Mouse (Mus musculus) MEL (cell line): ENCODE measurements around the gene Gm17324. TPM values are rescaled to one million over a fixed set of nuclear protein-coding genes. Genes with fewer than 3 reads are reported as not detected.

ENCODE experiments used
- DNase-seq: peaks from one replicate; pipeline ENCODE4 v3.0.0; 2011; ENCODE audit warnings: low read depth, low spot score
- H3K27ac ChIP-seq: 2 replicates; pipeline ENCODE4 v1.5.1; 2012; ENCODE audit warnings: low read depth, mild to moderate bottlenecking, control low read depth, low read length, moderate library complexity; ENCODE audit not compliant: control insufficient read depth
- H3K27me3 ChIP-seq, 2 experiments: fragments of 150-350 bp in 1 of 2; sonication (generic) in 1 of 2; 2 replicates each; pipeline ENCODE4 v1.6.1; 2012; ENCODE audit warnings: low read length in 2 of 2, mild to moderate bottlenecking in 2 of 2, improper control_type of control experiment in 1 of 2, moderate library complexity in 1 of 2; ENCODE audit not compliant: insufficient read depth in 2 of 2, control insufficient read depth in 1 of 2
- H3K36me3 ChIP-seq, 2 experiments: 2 replicates each; pipeline ENCODE4 v1.6.1; 2012 to 2014; ENCODE audit warnings: low read length in 2 of 2, improper control_type of control experiment in 1 of 2, inconsistent platforms in 1 of 2, mild to moderate bottlenecking in 1 of 2; ENCODE audit not compliant: insufficient read depth in 2 of 2, control insufficient read depth in 1 of 2
- H3K4me1 ChIP-seq, 2 experiments: fragments of 150-350 bp in 1 of 2; sonication (generic) in 1 of 2; 2 replicates each; pipeline ENCODE4 v1.6.1; 2012; ENCODE audit warnings: low read length in 2 of 2, improper control_type of control experiment in 1 of 2, mild to moderate bottlenecking in 1 of 2; ENCODE audit not compliant: insufficient read depth in 2 of 2, control insufficient read depth in 1 of 2
- H3K4me3 ChIP-seq, 2 experiments: fragments of 150-350 bp in 1 of 2; sonication (generic) in 1 of 2; 2 replicates each; pipeline ENCODE4 v1.5.1; 2012; ENCODE audit warnings: low read depth in 2 of 2, low read length in 2 of 2, mild to moderate bottlenecking in 2 of 2, moderate library complexity in 2 of 2, control low read depth in 1 of 2, improper control_type of control experiment in 1 of 2; ENCODE audit not compliant: control insufficient read depth in 1 of 2, insufficient read depth in 1 of 2
- H3K79me2 ChIP-seq: 2 replicates; pipeline ENCODE4 v1.6.1; 2012; ENCODE audit warnings: mild to moderate bottlenecking, low read length, moderate library complexity; ENCODE audit not compliant: control insufficient read depth, poor library complexity, insufficient read depth
- H3K9ac ChIP-seq: 2 replicates; pipeline ENCODE4 v1.6.1; 2012; ENCODE audit warnings: low read depth, mild to moderate bottlenecking, control low read depth, low read length, moderate library complexity; ENCODE audit not compliant: control insufficient read depth, poor library complexity, severe bottlenecking
- H3K9me3 ChIP-seq: fragments of 150-350 bp; sonication (generic); replicated peaks from 2 replicates; pipeline ENCODE4 v1.6.1; 2012; ENCODE audit warnings: mild to moderate bottlenecking, low read length, improper control_type of control experiment, moderate library complexity; ENCODE audit not compliant: insufficient read depth
- CHD1 ChIP-seq: IDR thresholded peaks from 2 replicates; pipeline ENCODE4 v1.6.1; 2012; ENCODE audit warnings: low read depth, mild to moderate bottlenecking, inconsistent platforms, low read length, improper control_type of control experiment
- CHD2 ChIP-seq: IDR thresholded peaks from 2 replicates; pipeline ENCODE4 v1.6.1; 2011; ENCODE audit warnings: low read length, improper control_type of control experiment
- E2F4 ChIP-seq: IDR thresholded peaks from 2 replicates; pipeline ENCODE4 v1.6.1; 2011; ENCODE audit warnings: low read depth, low read length, improper control_type of control experiment, borderline replicate concordance
- ELF1 ChIP-seq: IDR thresholded peaks from 2 replicates; pipeline ENCODE4 v1.6.1; 2014; ENCODE audit warnings: low read depth, mild to moderate bottlenecking, inconsistent platforms, low read length, improper control_type of control experiment, moderate library complexity
- EP300 ChIP-seq, 2 experiments: IDR thresholded peaks; 2 replicates each; pipeline ENCODE4 v1.6.1; 2011; ENCODE audit warnings: improper control_type of control experiment in 2 of 2, low read length in 2 of 2, low read depth in 1 of 2, mild to moderate bottlenecking in 1 of 2
- ETS1 ChIP-seq: IDR thresholded peaks from 2 replicates; pipeline ENCODE4 v1.6.1; 2012; ENCODE audit warnings: low read depth, mild to moderate bottlenecking, inconsistent platforms, low read length, improper control_type of control experiment, moderate library complexity
- GABPA ChIP-seq: IDR thresholded peaks from 2 replicates; pipeline ENCODE4 v1.6.1; 2012; ENCODE audit warnings: low read depth, mild to moderate bottlenecking, inconsistent platforms, low read length, improper control_type of control experiment, moderate library complexity
- GATA1 ChIP-seq: IDR thresholded peaks from 2 replicates; pipeline ENCODE4 v1.6.1; 2011; ENCODE audit warnings: low read depth, low read length, improper control_type of control experiment
- HCFC1 ChIP-seq: IDR thresholded peaks from 2 replicates; pipeline ENCODE4 v1.6.1; 2012; ENCODE audit warnings: low read depth, mild to moderate bottlenecking, inconsistent platforms, low read length, improper control_type of control experiment, moderate library complexity
- JUND ChIP-seq: IDR thresholded peaks from 2 replicates; pipeline ENCODE4 v1.6.1; 2011; ENCODE audit warnings: low read depth, mild to moderate bottlenecking, improper control_type of control experiment, low read length
- KAT2A ChIP-seq: conservative IDR thresholded peaks from 2 replicates; pipeline ENCODE4 v1.6.1; 2012; ENCODE audit warnings: low read depth, low read length, improper control_type of control experiment, inconsistent platforms
- MAFK ChIP-seq: IDR thresholded peaks from 2 replicates; pipeline ENCODE4 v1.6.1; 2011; ENCODE audit warnings: low read depth, mild to moderate bottlenecking, low read length, improper control_type of control experiment, borderline replicate concordance
- MAX ChIP-seq: IDR thresholded peaks from 2 replicates; pipeline ENCODE4 v1.6.1; 2011; ENCODE audit warnings: low read length, improper control_type of control experiment
- MAZ ChIP-seq: IDR thresholded peaks from 2 replicates; pipeline ENCODE4 v1.6.1; 2012; ENCODE audit warnings: low read depth, mild to moderate bottlenecking, inconsistent platforms, low read length, improper control_type of control experiment
- MEF2A ChIP-seq: IDR thresholded peaks from 2 replicates; pipeline ENCODE4 v1.6.1; 2014; ENCODE audit warnings: low read depth, mild to moderate bottlenecking, inconsistent platforms, low read length, improper control_type of control experiment; ENCODE audit not compliant: poor library complexity, insufficient replicate concordance, severe bottlenecking; ENCODE audit errors: extremely low read depth
- MXI1 ChIP-seq: IDR thresholded peaks from 2 replicates; pipeline ENCODE4 v1.6.1; 2011; ENCODE audit warnings: mild to moderate bottlenecking, low read depth, low read length, improper control_type of control experiment
- MYB ChIP-seq: IDR thresholded peaks from 2 replicates; pipeline ENCODE4 v1.6.1; 2011; ENCODE audit warnings: mild to moderate bottlenecking, low read depth, low read length, improper control_type of control experiment
- MYC ChIP-seq: IDR thresholded peaks from 2 replicates; pipeline ENCODE4 v1.6.1; 2011; ENCODE audit warnings: low read depth, mild to moderate bottlenecking, low read length, improper control_type of control experiment, moderate library complexity
- NELFE ChIP-seq: IDR thresholded peaks from 2 replicates; pipeline ENCODE4 v1.6.1; 2011; ENCODE audit warnings: low read depth, low read length, improper control_type of control experiment
- NRF1 ChIP-seq: IDR thresholded peaks from 2 replicates; pipeline ENCODE4 v1.6.1; 2014; ENCODE audit warnings: low read depth, mild to moderate bottlenecking, inconsistent platforms, low read length, improper control_type of control experiment, moderate library complexity; ENCODE audit not compliant: poor library complexity, insufficient read depth, severe bottlenecking
- POLR2A ChIP-seq, 2 experiments: IDR thresholded peaks; 2 replicates each; pipeline ENCODE4 v1.6.1; 2011 to 2012; ENCODE audit warnings: low read length in 2 of 2, mild to moderate bottlenecking in 2 of 2, control low read depth in 1 of 2, improper control_type of control experiment in 1 of 2, low read depth in 1 of 2, moderate library complexity in 1 of 2; ENCODE audit not compliant: control insufficient read depth in 1 of 2, insufficient read depth in 1 of 2, poor library complexity in 1 of 2
- POLR2AphosphoS2 ChIP-seq: IDR thresholded peaks from 2 replicates; pipeline ENCODE4 v1.6.1; 2011; ENCODE audit warnings: low read length, improper control_type of control experiment
- POLR2AphosphoS5 ChIP-seq: IDR thresholded peaks from 2 replicates; pipeline ENCODE4 v1.6.1; 2012; ENCODE audit warnings: low read depth, borderline replicate concordance, mild to moderate bottlenecking, inconsistent platforms, low read length, moderate library complexity, mixed read lengths
- RCOR1 ChIP-seq: IDR thresholded peaks from 2 replicates; pipeline ENCODE4 v1.6.1; 2012; ENCODE audit warnings: low read depth, mild to moderate bottlenecking, inconsistent platforms, low read length, improper control_type of control experiment
- SIN3A ChIP-seq: IDR thresholded peaks from 2 replicates; pipeline ENCODE4 v1.6.1; 2012; ENCODE audit warnings: low read length, improper control_type of control experiment, inconsistent platforms
- SMC3 ChIP-seq: IDR thresholded peaks from 2 replicates; pipeline ENCODE4 v1.6.1; 2011; ENCODE audit warnings: low read depth, low read length, improper control_type of control experiment
- TAL1 ChIP-seq: IDR thresholded peaks from 2 replicates; pipeline ENCODE4 v1.6.1; 2012; ENCODE audit warnings: mild to moderate bottlenecking, inconsistent platforms, low read length, moderate library complexity, mixed read lengths
- TBP ChIP-seq: IDR thresholded peaks from 2 replicates; pipeline ENCODE4 v1.8.0; 2011; ENCODE audit warnings: low read depth, low read length, improper control_type of control experiment
- TCF12 ChIP-seq: IDR thresholded peaks from 2 replicates; pipeline ENCODE4 v1.6.1; 2014; ENCODE audit warnings: low read depth, mild to moderate bottlenecking, inconsistent platforms, low read length, improper control_type of control experiment, moderate library complexity
- UBTF ChIP-seq: IDR thresholded peaks from 2 replicates; pipeline ENCODE4 v1.6.1; 2012; ENCODE audit warnings: low read depth, mild to moderate bottlenecking, inconsistent platforms, low read length, improper control_type of control experiment, moderate library complexity, borderline replicate concordance; ENCODE audit not compliant: insufficient read depth
- USF1 ChIP-seq: IDR thresholded peaks from 2 replicates; pipeline ENCODE4 v1.6.1; 2014; ENCODE audit warnings: low read depth, mild to moderate bottlenecking, inconsistent platforms, low read length, improper control_type of control experiment, moderate library complexity
- USF2 ChIP-seq, 2 experiments: IDR thresholded peaks; 2 replicates each; pipeline ENCODE4 v1.6.1; 2011 to 2012; ENCODE audit warnings: improper control_type of control experiment in 2 of 2, low read length in 2 of 2, borderline replicate concordance in 1 of 2, inconsistent platforms in 1 of 2, low read depth in 1 of 2, mild to moderate bottlenecking in 1 of 2; ENCODE audit not compliant: insufficient read depth in 1 of 2
- ZKSCAN1 ChIP-seq: IDR thresholded peaks from 2 replicates; pipeline ENCODE4 v1.6.1; 2012; ENCODE audit warnings: low read depth, mild to moderate bottlenecking, inconsistent platforms, low read length, improper control_type of control experiment, moderate library complexity
- ZMIZ1 ChIP-seq: IDR thresholded peaks from 2 replicates; pipeline ENCODE4 v1.6.1; 2012; ENCODE audit warnings: low read depth, mild to moderate bottlenecking, inconsistent platforms, low read length, improper control_type of control experiment, moderate library complexity
- ZNF384 ChIP-seq: IDR thresholded peaks from 2 replicates; pipeline ENCODE4 v1.6.1; 2012; ENCODE audit warnings: low read depth, mild to moderate bottlenecking, inconsistent platforms, low read length, improper control_type of control experiment
- polyA plus RNA-seq, 2 experiments: library from polyadenylated mRNA; stranded (reverse) in 1 of 2; unstranded in 1 of 2; fragments of >175 nt in 1 of 2; fragments of >200 nt in 1 of 2; gene quantifications; 2 replicates each; pipeline versions ENCODE4 v1.2.1 to v1.2.4; 2012; ENCODE audit warnings: low replicate concordance in 2 of 2, low read depth in 1 of 2; ENCODE audit not compliant: insufficient read length in 2 of 2, insufficient read depth in 1 of 2, missing spikeins in 1 of 2
- total RNA-seq: library from RNA; depleted of rRNA; stranded (reverse); fragments of 300-350 nt; gene quantifications from 2 replicates; pipeline ENCODE4 v1.2.3, GENCODE M21; 2012

Gm17324 gene
- total and polyA plus RNA-seq, 3 experiments: 0.36 to 1.8 TPM; not detected in 1

GRCm38 (mm10) chr9:78481423-78482331 is 33.1 kb upstream of the Gm17324 start:
- Histone ChIP-seq H3K9me3 (no peaks in the 10 kb centered on the region), H3K4me3 (peak overlapping the region; percentile 86 to 88), H3K4me1 (peaks cover 0 to 3% of the 10 kb centered on the region in 2 experiments; a peak in 2 of 4 replicates), H3K27ac (peak overlapping the region; percentile 86), H3K79me2 (peaks cover 30% of the 10 kb centered on the region), H3K27me3 (0 out of 4 replicates have a peak, but pooled peaks cover 0 to 4% of the 10 kb centered on the region in 2 experiments), H3K9ac (peak overlapping the region; percentile 95), H3K36me3 (peaks cover 10 to 16% of the 10 kb centered on the region in 2 experiments)
- DNase-seq: peak; percentile 98
- TF ChIP-seq CHD2 (no peak), EP300 (IDR thresholded peaks at IDR 0.05; ENCODE audit: low read depth in 1 of 2, low read length in 2 of 2) (peak in 1 of 2 experiments; percentile 4; a peak in 1 of 4 replicates), E2F4 (no peak), TAL1 (no peak), ETS1 (no peak), MAX (no peak; the same call in none of the 2 replicates), CHD1 (no peak), ELF1 (peak; percentile 42; the same call in 1 of the 2 replicates), KAT2A (peak; percentile 67; the same call in 1 of the 2 replicates), SMC3 (no peak), UBTF (0 out of 2 replicates have a peak, but pooled peaks have one; percentile 76), TBP (peak; percentile 98), MAZ (peak; percentile 99), NRF1 (peak; percentile 78), POLR2AphosphoS5 (peak; percentile 95; the same call in 1 of the 2 replicates), MYC (peak; percentile 79), MYB (no peak), HCFC1 (peak; percentile 86), MAFK (no peak), RCOR1 (no peak), MEF2A (no peak), ZKSCAN1 (no peak), USF1 (no peak), ZNF384 (no peak), NELFE (peak; percentile 99), GABPA (no peak), POLR2A (IDR thresholded peaks at IDR 0.05; ENCODE audit: control insufficient read depth in 1 of 2, insufficient read depth in 1 of 2, low read depth in 1 of 2, low read length in 2 of 2, poor library complexity in 1 of 2) (peak; percentile 96 to 98), GATA1 (no peak), SIN3A (peak; percentile 91), POLR2AphosphoS2 (peak; percentile 95), MXI1 (peak; percentile 18; the same call in 1 of the 2 replicates), TCF12 (peak; percentile 82), ZMIZ1 (peak; percentile 100), JUND (no peak), USF2 (IDR thresholded peaks at IDR 0.05; ENCODE audit: borderline replicate concordance in 1 of 2, insufficient read depth in 1 of 2, low read depth in 1 of 2, low read length in 2 of 2) (no peak)
